Mouse (Mus musculus) spleen, adult 12 weeks (tissue): ENCODE data around the gene Ccdc96.

Experiments
- DNase-seq: peaks from one replicate; pipeline ENCODE4 v3.0.0; 2022; ENCODE audit warnings: low spot score

The Ccdc96 gene

DNA sequence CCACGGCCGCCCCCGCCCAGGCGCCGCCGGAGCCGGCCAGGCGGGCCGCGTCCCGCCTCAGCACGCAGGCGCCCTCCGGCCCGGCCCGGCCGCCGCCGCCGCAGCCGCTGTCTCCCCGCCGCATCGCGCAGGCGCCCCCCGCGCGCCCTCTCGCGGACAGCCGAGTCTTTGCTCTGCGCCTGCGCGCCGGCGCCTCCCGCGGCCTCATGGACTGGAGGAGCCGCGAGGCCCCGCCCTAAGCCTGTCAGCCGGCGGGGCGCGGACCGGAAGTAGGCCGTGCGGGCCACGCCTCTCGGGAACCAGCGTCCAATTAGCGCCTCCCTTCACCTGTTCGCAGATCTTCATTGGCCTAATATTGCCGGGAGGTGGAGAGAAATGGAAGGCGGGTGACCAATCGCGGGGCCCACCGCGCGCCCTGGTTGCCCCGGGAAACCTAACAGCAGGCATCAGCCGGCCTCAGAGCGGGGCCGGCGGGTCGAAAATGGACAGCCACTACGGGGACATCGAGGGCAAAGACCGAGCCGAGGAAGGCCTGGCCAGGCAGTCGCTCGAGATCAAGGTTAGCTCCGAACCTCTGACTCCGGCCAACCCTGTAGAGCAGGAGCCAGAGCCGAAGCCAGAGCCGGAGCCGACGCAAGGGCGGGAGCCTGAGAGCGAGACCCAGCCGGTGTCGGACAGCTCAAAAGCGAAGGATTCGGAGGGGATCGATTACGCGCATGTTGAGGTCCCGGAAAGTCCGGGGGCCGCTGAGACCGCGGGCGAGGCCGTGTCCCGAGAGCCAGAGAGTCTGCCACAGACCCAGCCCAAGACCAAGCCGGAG, at the start of gene Ccdc96, which contains the start of gene Tada2b:
Gene Ccdc96 (plus strand): TSS at position 418 of the 820 bp plus-strand sequence.
Gene Tada2b (minus strand): TSS at position 115 of the 820 bp plus-strand sequence.
- DNase-seq, result peak; percentile 97

DNA sequence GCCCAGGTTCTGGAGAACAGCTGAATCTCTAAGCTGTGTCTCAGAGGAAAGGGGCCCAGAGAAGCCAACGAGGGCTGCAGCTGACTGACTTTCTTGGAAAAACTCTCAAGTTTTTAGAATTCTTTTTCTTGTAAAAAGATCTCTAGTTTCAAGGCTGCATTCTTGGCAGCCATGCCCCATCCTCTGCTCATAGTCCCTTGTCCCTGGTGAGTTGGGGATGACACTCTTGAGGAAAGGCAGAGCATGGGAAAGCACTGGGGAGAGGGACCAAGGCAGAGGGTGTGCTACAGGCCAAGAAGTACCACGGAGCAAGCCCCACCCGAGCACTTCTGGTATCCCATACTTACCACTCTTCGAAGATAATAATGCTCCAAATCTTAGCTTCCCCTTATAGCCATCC, 47.5 kb upstream of the Ccdc96 start:
- no peak for DNase-seq

DNA sequence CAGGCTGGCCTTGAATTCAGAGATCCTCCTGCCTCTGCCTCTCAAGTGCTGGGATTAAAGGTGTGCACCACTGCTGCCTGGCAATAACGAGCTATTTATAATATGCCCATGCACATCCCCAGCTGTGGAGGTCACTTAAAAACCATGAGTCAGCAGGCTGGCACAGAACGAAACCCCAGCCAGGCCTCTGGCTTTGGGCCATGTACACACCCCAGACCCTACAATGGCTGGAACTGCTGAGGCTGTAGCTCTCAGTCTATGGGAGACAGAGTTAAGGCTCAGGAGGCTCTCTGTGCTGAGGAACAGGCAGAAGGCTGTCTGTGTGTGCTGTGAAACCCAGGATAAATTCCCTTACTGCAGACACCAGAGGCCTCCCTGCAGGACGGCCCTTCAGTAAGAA, 43.6 kb upstream of the Ccdc96 start:
- no peak for DNase-seq

DNA sequence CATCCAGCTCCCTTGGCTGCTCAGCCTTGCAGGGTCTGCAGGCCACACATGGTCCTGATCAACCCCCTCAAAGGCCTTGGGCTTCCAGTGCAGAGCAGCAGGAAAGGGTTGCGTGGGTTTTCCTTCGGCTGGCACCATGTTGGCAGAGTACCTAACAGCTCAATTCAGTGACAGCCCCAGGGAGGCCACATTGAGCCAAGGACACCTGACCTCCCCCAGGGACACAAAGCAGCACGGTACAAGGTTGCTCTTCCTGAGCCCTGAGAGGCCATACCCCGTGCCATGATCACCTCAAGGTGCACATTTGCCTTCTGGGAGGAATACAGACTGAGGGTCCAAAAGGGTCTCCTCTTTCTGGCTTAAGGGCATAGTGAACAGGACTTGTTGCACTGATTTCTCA, 39.8 kb upstream of the Ccdc96 start:
- no peak for DNase-seq

DNA sequence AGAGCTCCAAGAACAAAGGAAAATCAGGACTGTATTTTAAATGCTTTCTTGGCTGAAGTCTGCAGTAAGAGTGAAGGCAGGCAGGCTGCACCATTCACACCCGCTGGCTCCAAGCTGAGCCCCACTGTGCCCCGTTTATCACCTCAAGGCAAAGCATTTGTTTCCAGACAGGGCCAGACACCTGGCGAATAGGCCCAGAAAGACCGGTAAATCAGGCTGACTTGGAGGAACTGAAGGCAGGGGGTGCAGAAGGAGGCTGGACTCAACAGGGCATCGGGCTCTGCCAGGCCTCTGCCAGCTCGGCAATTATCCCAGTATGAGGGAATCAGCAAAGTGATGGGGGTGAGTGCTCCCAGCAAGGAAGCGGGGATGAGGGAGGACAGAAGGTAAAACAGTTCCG, 39.4 kb upstream of the Ccdc96 start:
- DNase-seq, result no peak

DNA sequence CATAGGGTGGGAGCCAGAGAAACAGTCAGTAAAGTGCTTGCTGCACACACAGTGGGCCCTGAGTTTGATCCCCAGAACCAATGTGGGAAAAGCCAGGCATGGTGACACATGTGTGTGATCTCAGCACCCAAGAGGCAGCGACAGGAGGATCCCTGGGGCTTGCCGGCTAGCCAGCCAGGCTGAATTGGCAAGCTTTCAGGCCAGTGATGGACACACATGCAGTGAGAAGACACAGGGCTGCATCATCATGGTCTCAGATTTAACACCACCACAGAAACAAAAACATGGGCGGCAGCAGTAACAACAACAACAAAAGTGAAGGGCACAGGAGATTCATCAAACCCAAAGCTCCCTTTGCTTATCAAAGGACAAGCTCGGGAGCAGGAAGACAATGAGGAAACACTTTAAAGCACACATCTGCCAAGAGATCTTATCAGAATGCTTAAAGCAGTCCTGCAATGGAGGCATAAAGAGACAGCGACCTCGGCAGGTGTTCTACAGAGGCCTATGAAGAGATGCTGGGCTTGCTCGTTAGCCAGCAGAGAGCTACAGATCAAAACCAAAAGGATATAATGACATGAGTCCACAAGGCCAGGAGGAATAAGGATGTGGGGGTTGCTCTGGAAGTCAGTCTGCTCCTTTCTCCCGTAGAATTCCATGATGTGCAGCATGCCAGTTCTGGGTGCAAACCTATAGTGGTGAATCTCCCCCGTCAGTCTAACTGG, 38.1 kb upstream of the Ccdc96 start:
- no peak for DNase-seq

DNA sequence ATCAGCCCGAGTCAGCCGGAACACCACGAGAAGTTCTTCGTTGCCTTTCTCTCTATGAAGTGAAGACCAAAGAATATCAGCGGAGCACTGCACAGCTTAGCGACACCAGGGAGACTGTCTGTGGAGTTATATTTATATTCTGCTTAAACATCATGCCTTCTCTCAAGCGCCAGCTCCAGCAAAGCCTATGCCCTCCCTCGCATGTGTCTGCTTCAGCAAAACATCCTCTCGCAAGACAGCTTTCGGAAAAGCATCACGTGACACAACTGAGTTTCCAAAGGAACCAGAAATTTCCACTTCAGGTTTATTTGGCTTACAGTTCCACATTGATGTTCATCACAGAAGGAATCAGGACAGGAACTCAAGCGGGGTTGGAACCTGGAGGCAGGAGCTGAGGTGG, 36.5 kb upstream of the Ccdc96 start:
- DNase-seq, result no peak

DNA sequence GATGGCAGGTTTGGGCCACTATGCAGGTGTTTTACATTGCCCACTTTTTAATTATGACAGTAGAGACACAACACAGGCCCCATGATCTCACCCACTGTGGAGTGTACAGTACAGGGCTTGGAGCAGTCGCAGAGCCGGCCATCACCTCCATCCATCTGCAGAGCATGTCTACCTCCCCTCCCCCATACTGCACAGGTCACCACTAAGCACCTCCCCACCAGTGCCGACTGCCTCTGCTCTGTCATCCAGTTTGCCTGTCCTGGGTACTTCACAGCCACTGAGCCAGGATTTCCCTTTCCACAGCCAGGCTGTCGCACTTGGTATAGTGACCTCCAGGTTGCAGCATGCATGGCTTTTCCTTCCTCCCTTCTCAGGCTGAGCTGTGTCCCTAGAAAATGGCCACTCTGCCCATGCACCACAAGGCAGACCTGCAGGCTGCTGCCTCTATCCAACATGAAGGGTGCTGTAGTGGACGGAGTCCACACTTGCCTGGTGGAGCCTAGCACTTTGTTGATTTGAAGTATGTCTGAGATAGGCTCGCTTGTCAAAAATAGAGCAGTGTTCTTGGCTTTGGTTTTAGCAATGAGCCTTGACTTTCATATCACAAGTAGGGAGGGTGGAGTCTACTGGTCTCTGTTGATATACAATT, 34.6 kb upstream of the Ccdc96 start:
- no peak for DNase-seq

DNA sequence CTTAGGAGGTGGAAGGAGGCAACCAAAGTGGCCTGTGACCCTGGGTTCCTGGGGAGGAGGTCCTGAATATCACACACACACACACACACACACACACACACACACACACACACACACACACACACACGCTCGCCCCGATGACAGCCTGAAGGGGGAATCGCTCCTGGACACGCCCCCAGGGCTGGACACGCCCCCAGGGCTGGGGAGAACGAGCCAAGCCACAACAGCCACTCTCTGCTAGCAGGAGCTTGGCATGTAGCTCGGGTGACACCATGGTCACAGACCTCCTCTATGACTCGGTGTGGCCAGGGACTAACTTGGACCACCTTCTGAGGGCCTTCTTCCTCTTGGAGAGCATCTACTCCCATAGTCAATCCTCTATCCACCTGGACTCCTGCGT, 33.3 kb upstream of the Ccdc96 start:
- no peak for DNase-seq

DNA sequence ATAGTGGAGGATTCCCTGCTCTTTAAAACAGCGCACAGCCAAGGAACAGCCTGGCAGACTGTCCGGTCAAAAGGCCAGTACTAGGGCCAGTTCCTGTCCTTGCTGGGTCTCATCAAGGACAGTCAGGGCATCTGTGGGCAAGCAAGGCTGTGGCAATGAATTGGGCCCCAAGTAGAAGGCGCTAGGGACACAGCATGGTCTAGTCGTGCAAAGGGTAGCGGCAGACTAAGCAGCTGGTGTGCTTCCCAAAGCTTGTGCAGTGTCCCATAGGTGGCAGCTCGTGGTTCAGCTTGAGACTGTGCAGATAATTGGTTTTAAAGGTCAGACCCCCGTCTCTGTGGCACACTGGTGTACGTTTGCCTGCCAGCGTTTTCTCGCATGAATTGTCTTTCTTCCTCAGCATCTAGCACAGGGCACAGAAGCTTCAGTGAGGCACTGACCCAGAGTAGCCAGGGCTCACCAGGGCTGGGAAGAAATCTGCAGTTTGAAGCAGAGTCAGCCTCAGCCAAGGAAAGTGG, 32.5 kb upstream of the Ccdc96 start:
- DNase-seq, result no peak

DNA sequence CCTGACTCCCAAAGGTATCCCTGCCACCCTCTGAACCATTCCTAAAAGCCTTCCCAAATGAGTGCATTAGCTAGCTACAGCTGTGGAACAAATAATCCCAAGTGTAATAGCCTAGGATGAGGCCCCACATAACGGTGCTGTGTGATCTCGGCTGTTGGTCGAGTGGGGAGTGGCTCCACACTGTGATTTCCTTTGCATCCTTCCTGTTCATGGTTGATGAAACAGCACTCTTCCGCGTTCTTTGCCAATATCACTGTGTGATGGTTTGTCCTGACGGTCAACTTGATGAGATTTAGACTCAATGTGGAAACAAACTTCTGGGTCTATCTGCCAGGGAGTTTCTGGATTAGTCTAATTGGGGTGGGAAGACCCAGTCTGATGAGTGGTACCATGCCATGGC, 31.6 kb upstream of the Ccdc96 start:
- DNase-seq, result no peak

DNA sequence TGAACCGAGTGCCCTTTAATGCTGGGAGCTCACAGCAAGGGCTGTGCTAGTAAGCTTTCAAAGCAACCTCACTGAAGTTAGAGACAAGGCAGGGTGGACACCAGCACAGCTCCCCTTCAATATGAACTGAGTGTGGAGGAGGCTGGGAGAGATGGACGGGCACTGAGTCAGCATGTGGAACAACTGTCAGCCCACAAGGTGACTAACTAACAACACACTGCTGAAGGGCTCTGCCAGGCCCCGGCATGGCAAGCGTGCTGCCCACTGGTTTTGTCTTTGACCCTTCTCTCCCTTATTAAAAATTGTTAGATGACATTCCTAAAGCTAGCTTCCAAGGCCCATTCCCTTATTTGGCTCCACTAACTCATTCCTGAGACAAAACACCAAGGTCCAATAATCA, 26.7 kb upstream of the Ccdc96 start:
- DNase-seq, result no peak

DNA sequence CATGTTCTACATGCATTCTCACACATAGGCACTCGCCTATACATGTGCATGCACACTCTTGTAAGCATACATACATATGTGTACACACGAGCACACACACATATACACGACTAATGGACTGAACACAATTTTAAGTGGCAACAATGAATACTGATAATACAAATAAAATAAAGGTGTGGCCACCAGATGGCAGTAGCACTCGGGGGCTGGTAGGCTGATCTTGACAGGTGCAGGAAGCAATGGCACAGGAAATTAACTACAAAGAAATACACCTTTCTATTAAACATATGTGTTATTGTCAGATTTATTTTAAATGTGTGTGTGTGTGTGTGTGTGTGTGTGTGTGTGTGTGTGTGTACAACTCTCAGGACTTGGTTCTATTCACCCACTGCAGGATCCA, 25.5 kb upstream of the Ccdc96 start:
- peak; percentile 38 for DNase-seq

DNA sequence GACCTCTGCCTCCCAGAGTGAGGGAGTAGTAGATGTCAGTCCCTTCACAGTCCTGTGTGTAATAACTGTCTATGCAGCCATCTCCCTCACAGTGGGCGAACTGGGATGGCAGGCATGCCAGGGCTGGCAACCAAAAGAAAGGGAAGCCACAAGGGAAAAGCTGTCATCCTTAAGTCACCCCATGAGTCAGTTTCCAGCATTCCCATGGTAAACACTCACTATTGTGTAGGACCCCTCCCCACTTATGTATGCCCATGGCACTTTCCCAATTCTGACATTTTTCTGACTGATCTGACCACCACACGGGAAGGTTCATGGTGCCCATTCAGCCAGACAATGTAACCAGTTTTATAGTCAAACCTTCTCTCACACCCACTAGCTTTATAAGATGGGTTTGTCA, 23.7 kb upstream of the Ccdc96 start:
- no peak for DNase-seq

DNA sequence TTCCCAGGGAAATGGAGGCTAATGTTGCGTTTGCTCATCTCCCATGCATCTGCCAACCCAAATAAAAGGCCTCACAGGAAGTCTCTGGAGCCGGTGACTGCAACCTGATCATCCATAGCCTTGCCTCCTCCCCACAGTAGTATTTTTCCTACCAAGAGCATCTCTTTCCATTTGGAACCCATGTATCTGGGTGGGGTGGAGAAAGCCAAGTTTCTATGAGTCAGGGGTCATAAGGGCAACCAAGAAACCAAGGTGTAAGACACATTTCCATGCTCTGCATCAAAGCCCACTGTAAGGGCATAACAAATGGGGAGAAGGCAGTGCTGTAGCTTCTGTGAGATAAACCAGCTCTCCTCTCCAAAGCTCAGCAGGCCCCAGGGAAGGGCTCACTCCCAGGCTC, 23.2 kb upstream of the Ccdc96 start:
- DNase-seq, result no peak

DNA sequence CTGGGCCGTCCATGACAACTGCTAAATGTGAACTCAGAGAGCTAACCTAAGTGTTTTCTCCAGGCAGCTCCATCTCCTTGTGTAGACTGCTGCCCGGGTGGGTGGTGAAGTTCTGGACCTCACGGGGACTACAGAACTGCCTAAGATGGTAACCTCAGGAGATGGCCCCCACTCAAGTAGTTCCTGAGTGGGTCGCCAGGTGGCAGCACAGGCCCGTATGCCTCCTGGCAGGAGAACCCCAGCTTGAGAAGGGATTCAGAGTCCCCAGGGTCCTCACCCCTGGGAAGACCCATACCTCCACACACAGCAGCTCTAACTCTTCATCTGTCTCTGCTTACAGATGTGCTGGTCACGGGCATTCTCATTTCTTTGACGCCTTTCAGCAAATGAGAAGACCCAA, 21.6 kb upstream of the Ccdc96 start:
- peak; percentile 75 for DNase-seq

DNA sequence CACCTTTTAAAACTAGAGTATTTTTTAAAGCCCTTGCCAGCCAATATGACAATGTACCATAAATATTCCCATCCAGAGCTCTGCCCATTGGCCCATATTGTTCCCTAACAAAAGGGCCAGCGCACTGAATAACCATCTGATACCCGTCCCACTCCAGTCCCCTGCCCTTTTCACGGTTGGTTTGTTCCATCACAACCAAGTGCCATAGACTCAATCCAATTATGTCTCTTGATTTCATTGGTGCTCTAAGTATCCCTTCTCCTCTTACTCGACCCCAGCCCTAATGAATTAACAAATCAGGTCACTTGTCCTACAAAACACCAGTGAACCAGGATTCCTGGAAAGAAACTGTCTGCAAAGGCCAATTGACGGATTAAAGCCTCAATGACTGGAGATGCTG, 21.0 kb upstream of the Ccdc96 start:
- DNase-seq, result no peak

DNA sequence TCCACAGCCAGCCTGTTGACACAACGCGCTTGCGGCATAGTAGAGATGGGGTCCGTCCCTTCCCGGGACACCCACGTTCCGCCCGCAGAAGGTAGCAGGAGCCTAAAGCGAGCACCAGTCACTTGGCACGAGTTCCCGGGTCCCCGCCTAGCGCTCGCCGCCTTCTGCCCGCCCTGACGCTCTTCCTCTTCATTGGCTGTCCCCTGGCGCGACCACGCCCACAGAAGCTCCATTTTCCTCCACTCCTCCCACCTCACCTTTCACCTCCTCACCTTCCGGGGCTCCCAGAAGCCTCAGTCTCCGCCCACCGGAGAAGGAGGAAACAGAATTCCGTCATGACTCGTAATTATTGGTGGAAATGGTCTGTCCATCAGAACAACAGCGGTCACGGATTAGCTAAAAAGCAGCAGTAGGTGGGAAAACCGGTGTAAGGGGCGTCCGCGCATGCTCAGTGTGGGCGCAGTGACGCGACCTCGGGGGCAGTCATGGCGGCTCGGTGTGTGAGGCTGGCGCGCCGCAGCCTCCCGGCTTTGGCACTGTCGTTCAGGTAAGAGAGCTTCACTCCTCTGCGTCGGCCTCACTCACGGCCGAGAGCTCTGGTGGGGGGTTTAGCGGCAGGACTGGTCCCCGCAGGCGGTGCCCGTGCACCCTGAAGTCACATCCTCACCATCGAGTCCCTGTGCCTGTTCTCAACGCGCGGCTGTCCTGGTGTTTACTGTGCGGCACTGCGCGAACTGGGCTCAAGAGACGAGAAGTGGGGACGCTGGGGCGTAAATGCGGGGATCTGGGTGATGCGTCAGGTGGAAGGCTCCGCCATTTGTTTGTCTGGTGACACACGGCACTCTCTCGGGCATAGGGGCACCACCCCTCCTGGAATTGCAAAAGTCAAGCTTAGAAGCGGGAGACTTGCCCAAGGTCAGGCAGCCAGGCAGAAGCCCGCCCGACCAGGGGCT, 19.4 kb upstream of the Ccdc96 start, which contains the start of gene Grpel1:
Gene Grpel1 (plus strand): TSS at position 290 of the 953 bp plus-strand sequence.
- DNase-seq, result peak; percentile 97

DNA sequence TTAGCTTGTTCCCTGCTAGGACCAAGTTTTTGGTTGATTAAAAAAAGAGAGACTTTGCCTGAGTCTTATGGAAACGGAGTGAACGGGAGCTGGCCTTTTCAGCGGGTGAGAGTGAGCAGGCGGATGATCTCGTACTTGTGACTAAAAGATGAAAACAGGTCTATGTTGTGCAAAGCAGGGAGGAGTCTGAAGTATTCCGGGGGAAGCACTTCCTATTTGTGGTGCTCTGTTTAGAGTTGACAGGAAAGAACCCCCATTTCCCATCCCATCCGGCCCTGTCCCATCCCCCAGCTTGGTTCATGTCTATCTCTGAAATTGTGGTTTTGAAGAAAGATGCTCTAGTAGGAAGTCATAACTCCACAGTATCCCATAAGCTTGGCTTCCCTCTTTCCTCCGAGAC, 18.5 kb upstream of the Ccdc96 start:
- no peak for DNase-seq

DNA sequence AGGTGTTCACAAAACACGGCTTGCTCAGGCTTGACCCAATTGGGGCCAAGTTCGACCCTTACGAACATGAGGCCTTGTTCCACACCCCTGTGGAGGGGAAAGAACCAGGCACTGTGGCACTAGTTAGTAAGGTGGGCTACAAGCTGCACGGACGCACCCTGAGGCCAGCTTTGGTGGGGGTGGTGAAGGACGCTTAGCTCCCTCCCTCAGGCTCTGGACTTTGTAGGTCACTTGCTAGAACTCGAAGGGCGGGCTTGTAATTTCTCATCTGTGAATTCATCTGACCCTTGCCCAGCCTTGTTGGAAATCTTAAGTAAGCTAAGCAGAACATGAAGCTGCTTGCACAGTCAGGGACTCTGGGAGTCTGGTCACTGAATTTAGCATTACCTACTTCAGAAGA, 13.2 kb upstream of the Ccdc96 start:
- no peak for DNase-seq

DNA sequence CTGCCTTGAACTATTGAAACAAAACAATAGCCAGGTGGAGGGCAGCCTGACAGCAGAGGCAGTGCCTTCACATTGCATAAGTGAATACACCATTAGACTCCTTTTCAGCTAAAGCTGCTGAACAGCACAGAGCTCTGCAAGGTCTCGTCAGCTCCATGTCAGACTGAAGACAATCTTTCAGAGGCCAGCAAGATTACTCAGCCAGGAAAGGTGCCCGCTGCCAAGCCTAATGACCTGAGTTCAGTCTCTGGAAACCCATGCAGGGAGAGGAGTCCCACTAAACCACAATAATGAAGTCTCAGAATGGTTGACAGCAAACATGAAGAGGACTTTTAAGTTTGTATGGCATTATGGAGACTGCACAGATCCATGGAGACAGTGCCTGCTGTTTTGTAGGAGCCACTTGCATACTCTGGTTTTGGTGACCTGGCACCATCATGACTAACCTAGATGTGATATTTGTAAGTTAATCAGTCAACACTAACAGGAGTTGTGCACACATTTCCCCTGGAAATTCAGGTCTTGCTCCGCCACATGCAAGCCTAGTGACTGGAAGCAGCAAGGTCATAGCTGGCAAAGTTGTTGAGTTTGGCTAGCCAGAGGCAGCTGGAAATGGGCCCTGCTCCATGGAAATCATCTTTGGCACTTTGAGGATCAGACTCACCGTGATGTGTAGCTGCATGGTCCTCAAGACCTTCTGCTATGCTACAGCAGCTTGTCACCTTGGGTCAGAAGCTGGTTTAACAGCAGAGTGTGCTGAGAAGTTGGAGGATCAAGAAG, 11.3 kb upstream of the Ccdc96 start:
- DNase-seq, result no peak
